In genomic region chr7:34957138-34957537, GRCm38 (mm10) we compare ENCODE assay signal across 10 mouse cellular contexts.
"Had no signal": no experiment of that assay in that cellular context is flagged by ENCODE, and none has a peak within 500 bp of the region (broad histone marks: within the 10 kb centered on the region; RNA-seq: fewer than 3 reads in every experiment).

No protein-coding gene starts in this region.

- DNase-seq: kidney, adult 8-10 months; kidney, postnatal 25 days; lung, adult 2 months; lung, postnatal 36 days; midbrain, embryonic 14.5 days had no signal

- H3K4me3 ChIP-seq: liver, embryonic 15.5 days; neural tube, embryonic 13.5 days had no signal

- H3K27ac ChIP-seq: liver, embryonic 15.5 days; stomach, postnatal 0 days had no signal

- ATAC-seq: intestine, embryonic 16.5 days; lung, postnatal 0 days had no signal
